Mouse (Mus musculus): Measurements from ENCODE around the gene Gm20905. TPM values are rescaled to one million over a fixed set of nuclear protein-coding genes. Genes with fewer than 3 reads are reported as not detected.

Gm20905 gene
- not detected for polyA plus RNA-seq (2012; fragmentation: generic; extraction: Trizol)

DNA sequence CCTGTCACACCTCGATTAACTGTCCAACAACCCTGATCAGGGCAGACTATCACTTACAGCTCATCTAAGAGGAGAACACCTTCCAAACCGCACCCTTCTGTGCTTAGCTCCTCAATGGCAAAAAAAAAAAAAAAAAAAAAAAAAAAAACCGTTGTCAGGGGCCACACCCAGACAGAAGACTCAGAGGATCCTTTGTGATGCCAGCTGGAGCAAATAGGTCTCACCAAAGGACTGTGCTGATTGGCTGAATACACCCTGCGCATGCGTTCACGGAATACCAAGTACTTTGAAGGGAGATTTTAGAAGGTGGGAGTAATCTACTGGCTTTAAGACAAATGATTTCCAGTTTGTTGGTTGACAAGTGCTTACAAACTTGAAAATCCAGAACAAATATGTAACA lies at the start of gene Gm20905:
TSS of gene Gm20905 (minus strand) at position 101 of the 400 bp plus-strand sequence.

